Mouse (Mus musculus) hematopoietic stem cell, adult 5-6 weeks (primary cell): ENCODE measurements around the gene Strn3. TPM values are rescaled to one million over a fixed set of nuclear protein-coding genes. Genes with fewer than 3 reads are reported as not detected.
"Not testable (repeated sequence)": the region's sequence is repeated elsewhere in the genome, so short reads cannot be mapped to it uniquely, and the experiment has no call there.

Experiments used
- ATAC-seq, 2 experiments: fragments of 125-278 bp in 1 of 2; replicated peaks in 1 of 2; 2 replicates each; pipeline ENCODE4 v1.8.0; 2016 to 2017; ENCODE audit warnings: inconsistent platforms in 2 of 2, mild to moderate bottlenecking in 2 of 2, moderate number of reproducible peaks in 2 of 2, low read depth in 1 of 2, moderate TSS enrichment in 1 of 2; ENCODE audit not compliant: low FRiP score in 2 of 2, poor library complexity in 2 of 2, severe bottlenecking in 2 of 2, insufficient read depth in 1 of 2, low TSS enrichment in 1 of 2
- total RNA-seq: library from RNA; stranded (forward); fragments of 172-1452, 232-1000 nt; gene quantifications from 2 replicates; pipeline ENCODE4 v1.2.3, GENCODE M21; 2017

Gene Strn3
- total RNA-seq, 1 experiment from 2014 or later = 89.7 TPM

- no peak; a peak in 1 of 4 replicates for ATAC-seq
These were observed 49.8 kb downstream of the Strn3 start for GRCm38 (mm10) chr12:51641871-51642270.

GRCm38 (mm10) chr12:51636689-51637470 lies 54.8 kb downstream of the Strn3 start:
- ATAC-seq = no peak

- ATAC-seq = no peak
These were observed 55.4 kb downstream of the Strn3 start for GRCm38 (mm10) chr12:51636260-51636659.

GRCm38 (mm10) chr12:51633481-51633880 lies 58.2 kb downstream of the Strn3 start:
- no peak for ATAC-seq

- ATAC-seq = no peak
These were observed 68.4 kb downstream of the Strn3 start for GRCm38 (mm10) chr12:51623366-51623694.

GRCm38 (mm10) chr12:51622670-51623365 lies 68.9 kb downstream of the Strn3 start:
- no peak for ATAC-seq

- ATAC-seq = no peak
These were observed 70.5 kb downstream of the Strn3 start for GRCm38 (mm10) chr12:51621161-51621560.

GRCm38 (mm10) chr12:51620572-51620971 lies 71.1 kb downstream of the Strn3 start:
- ATAC-seq = no peak

GRCm38 (mm10) chr12:51612361-51612760 lies 79.3 kb downstream of the Strn3 start:
- no peak for ATAC-seq

- ATAC-seq = no peak
These were observed 85.6 kb downstream of the Strn3 start for GRCm38 (mm10) chr12:51606138-51606537.

GRCm38 (mm10) chr12:51603306-51603705 lies 88.4 kb downstream of the Strn3 start:
- no peak for ATAC-seq

GRCm38 (mm10) chr12:51594030-51594470 lies 97.6 kb downstream of the Strn3 start:
- 0 out of 4 replicates have a peak, but pooled peaks of 1 of the 2 experiments have one; percentile 7 for ATAC-seq

GRCm38 (mm10) chr12:51593229-51594029 lies 98.3 kb downstream of the Strn3 start, which contains the start of gene Coch:
Gene Coch (plus strand): TSS chr12:51593341.
- ATAC-seq = peak; percentile 10 to 30; a peak in 3 of 4 replicates

GRCm38 (mm10) chr12:51592888-51593228 lies 98.8 kb downstream of the Strn3 start:
- peak in 1 of 2 experiments; percentile 20; a peak in 1 of 4 replicates for ATAC-seq

GRCm38 (mm10) chr12:51591921-51592320 lies 99.8 kb downstream of the Strn3 start:
- ATAC-seq = no peak

- no peak for ATAC-seq
These were observed 102.4 kb downstream of the Strn3 start for GRCm38 (mm10) chr12:51589263-51589662.

GRCm38 (mm10) chr12:51577816-51578215 lies 113.9 kb downstream of the Strn3 start:
- not testable (repeated sequence) for ATAC-seq

- no peak for ATAC-seq
These were observed 119.0 kb downstream of the Strn3 start for GRCm38 (mm10) chr12:51572651-51573050.
